Mouse (Mus musculus) liver, postnatal 0 days (tissue): ENCODE results near the gene Rab31.

ENCODE experiments used
- CTCF ChIP-seq: sonication (generic); IDR thresholded peaks from 2 replicates; pipeline ENCODE4 v1.5.1; 2016; ENCODE audit warnings: antibody characterized with exemption, low read depth
- EP300 ChIP-seq: IDR thresholded peaks from 2 replicates; pipeline ENCODE4 v1.6.1; 2016; ENCODE audit warnings: antibody characterized with exemption, low read depth, mild to moderate bottlenecking

DNA sequence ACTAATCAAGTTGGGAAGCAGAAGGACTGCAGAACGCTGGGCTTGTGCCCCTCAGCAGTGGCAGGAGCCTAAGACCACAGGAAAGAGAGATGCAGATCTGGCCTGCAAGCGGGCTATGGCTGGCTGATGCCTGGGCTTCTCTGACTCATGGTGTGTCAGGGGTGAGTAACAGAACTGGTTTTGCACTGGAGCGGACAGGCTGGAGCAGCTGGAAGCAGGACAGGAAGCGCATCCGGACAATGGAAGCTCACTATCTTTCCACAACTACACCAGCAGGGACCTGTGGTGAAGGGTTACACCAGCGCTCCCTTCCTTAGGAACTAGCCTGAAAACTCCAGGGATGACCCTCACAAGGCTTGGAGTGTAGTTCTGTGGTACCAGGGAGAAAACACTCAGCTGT is 34.9 kb downstream of the Rab31 start:
- TF ChIP-seq EP300 (no peak), CTCF (no peak)
